Mouse (Mus musculus) heart, adult 2 months (tissue): Measurements from ENCODE around the gene Arsa.

Experiments used
- EP300 ChIP-seq: fragments of 200-500 bp; IDR thresholded peaks from 2 replicates; pipeline ENCODE4 v1.6.1; 2011; ENCODE audit warnings: low read depth, low read length, control low read depth; ENCODE audit not compliant: insufficient read depth
- POLR2A ChIP-seq: fragments of 200-500 bp; IDR thresholded peaks from 2 replicates; pipeline ENCODE4 v1.6.1; 2011; ENCODE audit warnings: mild to moderate bottlenecking, low read depth, low read length, control low read depth; ENCODE audit not compliant: insufficient read depth

DNA sequence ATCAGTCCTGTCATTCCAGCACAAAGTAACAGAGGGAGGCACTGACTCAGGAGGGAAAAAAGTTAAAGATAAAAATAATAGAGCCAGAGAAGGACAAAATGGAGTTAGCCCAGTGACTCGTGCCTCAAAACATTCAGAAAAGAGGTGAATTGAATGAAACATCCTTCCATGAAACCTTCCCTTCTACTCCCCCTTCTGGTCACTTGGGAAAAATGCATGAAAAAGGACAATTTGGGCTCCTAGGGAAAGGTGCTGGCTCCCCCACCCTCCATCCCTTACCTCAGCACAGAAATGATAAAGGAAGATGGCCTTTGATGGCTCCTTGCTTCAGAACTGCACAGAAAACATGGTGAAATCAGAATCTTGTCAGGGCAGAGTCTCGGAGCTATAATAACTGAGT, 8.6 kb downstream of the Arsa start:
- TF ChIP-seq POLR2A, result no peak
- TF ChIP-seq EP300, result no peak
